Mouse (Mus musculus) liver, adult 2 months (tissue): ENCODE results near the gene Zmynd19. TPM values are rescaled to one million over a fixed set of nuclear protein-coding genes. Genes with fewer than 3 reads are reported as not detected.
"Not testable (repeated sequence)": the region's sequence is repeated elsewhere in the genome, so short reads cannot be mapped to it uniquely, and the experiment has no call there.

Source experiments
- DNase-seq: peaks from one replicate; pipeline ENCODE4 v3.0.0-alpha.2; 2011; ENCODE audit warnings: low read depth, low spot score; ENCODE audit errors: extremely low read depth
- H3K27ac ChIP-seq: fragments of 200-500 bp; replicated peaks from 2 replicates; pipeline ENCODE4 v1.5.1; 2012; ENCODE audit warnings: low read depth, mild to moderate bottlenecking, control low read depth, inconsistent platforms, low read length; ENCODE audit not compliant: insufficient read depth
- H3K27me3 ChIP-seq: fragments of 200-500 bp; 2 replicates; pipeline ENCODE4 v1.6.1; 2012; ENCODE audit warnings: mild to moderate bottlenecking, moderate library complexity, low read length, inconsistent platforms; ENCODE audit not compliant: control insufficient read depth, insufficient read depth
- H3K36me3 ChIP-seq: fragments of 200-500 bp; 2 replicates; pipeline ENCODE4 v1.6.1; 2012; ENCODE audit warnings: low read length, inconsistent platforms; ENCODE audit not compliant: control insufficient read depth, insufficient read depth
- H3K4me1 ChIP-seq: fragments of 200-500 bp; 2 replicates; pipeline ENCODE4 v1.6.1; 2011; ENCODE audit warnings: low read length; ENCODE audit not compliant: control insufficient read depth, insufficient read depth
- H3K4me3 ChIP-seq: fragments of 200-500 bp; 2 replicates; pipeline ENCODE4 v1.5.1; 2011; ENCODE audit warnings: low read depth, mild to moderate bottlenecking, control low read depth, low read length, moderate library complexity; ENCODE audit not compliant: insufficient read depth
- H3K79me2 ChIP-seq: fragments of 200-500 bp; 2 replicates; pipeline ENCODE4 v1.6.1; 2012; ENCODE audit warnings: inconsistent platforms, mild to moderate bottlenecking, low read length, moderate library complexity; ENCODE audit not compliant: control insufficient read depth, insufficient read depth
- H3K9ac ChIP-seq: fragments of 200-500 bp; 2 replicates; pipeline ENCODE4 v1.6.1; 2012; ENCODE audit warnings: low read depth, mild to moderate bottlenecking, control low read depth, inconsistent platforms, low read length
- CTCF ChIP-seq: fragments of 200-500 bp; IDR thresholded peaks from 2 replicates; pipeline ENCODE4 v1.5.1; 2011; ENCODE audit warnings: low read depth, low read length, control low read depth
- POLR2A ChIP-seq: fragments of 200-500 bp; IDR thresholded peaks from 2 replicates; pipeline ENCODE4 v1.6.1; 2011; ENCODE audit warnings: low read length, control low read depth; ENCODE audit not compliant: insufficient read depth; ENCODE audit errors: extremely low read depth
- WGBS: fragments of 180-500 bp; shearing (Covaris S2); methylation state at CpG from one replicate; pipeline ENCODE4 v1.1.7; 2018; 5-methylcytosine and 5-hydroxymethylcytosine counted together
- polyA plus RNA-seq: library from polyadenylated mRNA; depleted of rRNA; stranded (reverse); fragments of >200 nt; gene quantifications from 2 replicates; pipeline ENCODE4 v1.2.3, GENCODE M21; 2012
- total RNA-seq: library from RNA; depleted of rRNA; stranded (reverse); fragments of >200 nt; gene quantifications from 2 replicates; pipeline ENCODE4 v1.2.3, GENCODE M21; 2014

Zmynd19 gene
- total and polyA plus RNA-seq, 2 experiments: 2.0 to 3.4 TPM

- 95% methylated on average over 5 of the region's 5 CpGs for WGBS
- Histone ChIP-seq H3K9ac (no peak overlapping the region), H3K4me3 (no peak overlapping the region), H3K36me3 (no peaks in the 10 kb centered on the region), H3K79me2 (no peaks in the 10 kb centered on the region), H3K27ac (no peak overlapping the region), H3K4me1 (no peaks in the 10 kb centered on the region), H3K27me3 (no peaks in the 10 kb centered on the region)
- no peak for DNase-seq
- TF ChIP-seq CTCF: no peak
- no peak for TF ChIP-seq POLR2A
These were observed 20.0 kb upstream of the Zmynd19 start for GRCm38 (mm10) chr2:24929593-24929992.

DNA sequence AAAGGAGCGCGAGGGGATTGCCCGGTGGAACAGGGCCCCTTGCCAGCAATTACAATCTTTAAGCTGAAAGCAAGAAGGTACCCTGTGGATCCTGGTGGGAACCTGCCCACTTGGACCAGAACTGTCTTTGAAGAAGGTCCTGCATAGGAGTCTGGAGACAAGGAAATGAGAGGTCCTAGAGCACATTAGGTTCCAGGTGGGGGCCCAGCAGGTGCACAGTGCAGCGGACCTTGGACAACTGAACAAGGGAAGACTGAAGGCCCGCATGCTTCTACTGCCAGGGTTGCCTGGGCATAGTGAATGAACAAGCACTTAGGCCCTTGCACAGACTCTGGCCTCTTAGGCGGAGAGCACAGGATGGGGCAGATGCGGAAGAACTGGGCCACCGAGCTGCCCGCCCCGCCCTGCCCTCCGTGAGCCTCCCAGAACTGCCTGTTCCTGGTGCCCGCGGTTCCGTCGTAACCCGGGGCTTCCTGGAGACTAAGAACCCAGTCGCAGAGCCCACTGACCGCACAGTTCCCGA is 15.1 kb upstream of the Zmynd19 start:
- TF ChIP-seq POLR2A (no peak), CTCF (no peak)
- Histone ChIP-seq H3K36me3 (no peaks in the 10 kb centered on the region), H3K27me3 (no peaks in the 10 kb centered on the region), H3K79me2 (no peaks in the 10 kb centered on the region), H3K9ac (peak overlapping the region; percentile 81), H3K4me3 (peak overlapping the region; percentile 73), H3K27ac (no peak overlapping the region), H3K4me1 (no peaks in the 10 kb centered on the region)
- DNase-seq: peak; percentile 12
- 21% methylated on average over 19 of the region's 19 CpGs for WGBS

DNA sequence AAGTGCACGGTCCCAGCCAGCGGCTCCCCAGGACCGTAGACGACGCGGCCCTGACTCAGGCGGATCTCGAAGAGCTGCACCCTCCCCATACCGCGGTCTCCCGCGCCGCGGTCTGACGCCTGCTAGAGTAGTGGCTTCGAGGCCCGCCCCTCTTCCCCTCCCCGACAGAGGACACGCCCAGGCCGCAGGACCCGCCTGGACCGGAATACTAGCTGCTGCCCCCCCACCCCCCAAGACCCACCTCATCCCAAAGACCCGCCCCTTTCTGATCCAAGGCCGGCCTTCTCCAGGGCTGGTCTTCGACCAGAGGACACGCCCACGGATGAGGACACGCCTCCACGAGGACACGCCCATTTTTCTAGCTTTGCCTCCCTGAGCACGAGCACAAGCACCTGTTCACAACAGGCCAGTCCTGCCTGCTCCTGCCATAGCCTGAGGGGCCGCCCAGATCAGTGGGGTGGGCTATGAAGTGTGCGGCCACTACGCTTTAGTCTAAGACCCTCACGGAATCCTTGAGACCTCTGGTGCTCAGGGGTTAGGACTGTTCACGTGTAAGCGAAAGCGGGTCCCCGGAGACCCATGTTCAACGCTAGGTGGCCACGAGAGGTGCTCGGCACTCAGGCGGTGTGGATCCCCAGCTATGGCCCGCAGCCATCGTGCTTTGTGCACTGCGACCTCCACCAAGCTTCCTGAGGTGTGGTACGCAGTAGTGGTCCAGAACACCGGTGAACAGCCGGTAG is 14.4 kb upstream of the Zmynd19 start, which contains the start of gene Arrdc1:
Arrdc1 (minus strand) TSS at position 196 of the 740 bp plus-strand sequence.
- H3K4me1 ChIP-seq: no peaks in the 10 kb centered on the region
- TF ChIP-seq CTCF: peak; percentile 76
- TF ChIP-seq POLR2A: peak; percentile 60
- no peaks in the 10 kb centered on the region for H3K36me3 ChIP-seq
- peak within 1 kb of the TSS; percentile 11 for H3K27ac ChIP-seq
- peak within 1 kb of the TSS; percentile 81 for H3K9ac ChIP-seq
- no peaks in the 10 kb centered on the region for H3K79me2 ChIP-seq
- peak within 1 kb of the TSS; percentile 73 for H3K4me3 ChIP-seq
- peak; percentile 92 for DNase-seq
- no peaks in the 10 kb centered on the region for H3K27me3 ChIP-seq
- under 1% methylated on average over 49 of the region's 49 CpGs for WGBS

- no peak overlapping the region for H3K27ac ChIP-seq
- H3K4me3 ChIP-seq: no peak overlapping the region
- 84% methylated on average over 4 of the region's 4 CpGs for WGBS
- H3K36me3 ChIP-seq: no peaks in the 10 kb centered on the region
- DNase-seq: no peak
- no peaks in the 10 kb centered on the region for H3K4me1 ChIP-seq
- H3K27me3 ChIP-seq: no peaks in the 10 kb centered on the region
- no peaks in the 10 kb centered on the region for H3K79me2 ChIP-seq
- no peak for TF ChIP-seq POLR2A
- no peak overlapping the region for H3K9ac ChIP-seq
These were observed 7.5 kb upstream of the Zmynd19 start for GRCm38 (mm10) chr2:24942092-24942491.

GRCm38 (mm10) chr2:24944304-24944703 is 5.3 kb upstream of the Zmynd19 start:
- H3K4me1 ChIP-seq, H3K27ac ChIP-seq, H3K9ac ChIP-seq, H3K27me3 ChIP-seq, H3K36me3 ChIP-seq, H3K79me2 ChIP-seq, H3K4me3 ChIP-seq: not testable (repeated sequence)
- 33% methylated on average over 2 of the region's 2 CpGs for WGBS
- peak; percentile 69 for DNase-seq

DNA sequence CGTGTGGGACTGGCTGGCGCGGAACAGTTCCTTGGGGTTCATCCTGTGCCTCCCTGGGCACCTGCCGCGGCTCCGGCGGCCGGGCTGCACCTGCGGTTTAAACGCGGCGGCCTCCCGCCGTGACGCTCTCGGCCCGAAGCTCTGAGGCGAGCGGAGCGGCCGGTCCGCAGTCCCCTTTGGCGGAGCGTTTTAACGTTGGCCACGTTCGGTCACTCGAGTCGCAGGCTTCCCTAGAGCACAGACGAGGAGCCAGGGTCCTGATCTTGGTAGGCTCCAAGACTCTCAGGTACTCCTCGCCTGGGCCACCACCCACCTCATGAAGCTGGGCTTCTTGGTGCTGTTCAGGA is 570 bp downstream of the Zmynd19 start:
- Histone ChIP-seq H3K4me1 (peaks cover 2% of the 10 kb centered on the region; the same call in 1 of the 2 replicates), H3K27ac (peak overlapping the region; percentile 11; the same call in 1 of the 2 replicates), H3K79me2 (no peaks in the 10 kb centered on the region), H3K9ac (peak overlapping the region; percentile 85), H3K27me3 (no peaks in the 10 kb centered on the region), H3K4me3 (peak overlapping the region; percentile 81), H3K36me3 (peaks cover 27% of the 10 kb centered on the region)
- no peak for TF ChIP-seq CTCF
- TF ChIP-seq POLR2A: no peak
- DNase-seq: no peak
- under 1% methylated on average over 31 of the region's 31 CpGs for WGBS
